Mouse (Mus musculus): ENCODE data around the gene Dcaf1. TPM values are rescaled to one million over a fixed set of nuclear protein-coding genes. Genes with fewer than 3 reads are reported as not detected.

Dcaf1 gene
- 8.6 and 11.6 TPM in 2 replicates for polyA plus RNA-seq (2015; fragmentation: Nextera tagmentation; extraction: Ambion mirVana)

- DNase-seq (ENCODE audit: low spot score), result peak; percentile 100
These were observed at the start of gene Dcaf1 for GRCm38 (mm10) chr9:106821618-106822380. Gene Dcaf1, plus strand, starts transcription at chr9:106821874.

GRCm38 (mm10) chr9:106776116-106776515, 45.6 kb upstream of the Dcaf1 start:
- DNase-seq (ENCODE audit: low spot score), result no peak

GRCm38 (mm10) chr9:106777423-106777822, 44.3 kb upstream of the Dcaf1 start:
- DNase-seq (ENCODE audit: low spot score), result no peak

- DNase-seq (ENCODE audit: low spot score), result no peak
These were observed 43.4 kb upstream of the Dcaf1 start for GRCm38 (mm10) chr9:106778319-106778718.

- no peak for DNase-seq (ENCODE audit: low spot score)
These were observed 41.6 kb upstream of the Dcaf1 start for GRCm38 (mm10) chr9:106780086-106780485.

- DNase-seq (ENCODE audit: low spot score), result no peak
These were observed 38.1 kb upstream of the Dcaf1 start for GRCm38 (mm10) chr9:106783554-106783953.

- DNase-seq (ENCODE audit: low spot score), result no peak
These were observed 36.5 kb upstream of the Dcaf1 start for GRCm38 (mm10) chr9:106785206-106785605.

GRCm38 (mm10) chr9:106787979-106788811, 33.5 kb upstream of the Dcaf1 start:
- peak; percentile 10 for DNase-seq (ENCODE audit: low spot score)

GRCm38 (mm10) chr9:106788812-106789321, 32.8 kb upstream of the Dcaf1 start, which contains the start of gene Rad54l2:
Gene Rad54l2, minus strand, starts transcription at chr9:106789194.
- DNase-seq (ENCODE audit: low spot score), result peak; percentile 81

GRCm38 (mm10) chr9:106789363-106789762, 32.3 kb upstream of the Dcaf1 start:
- DNase-seq (ENCODE audit: low spot score), result no peak

GRCm38 (mm10) chr9:106790831-106791230, 30.8 kb upstream of the Dcaf1 start:
- no peak for DNase-seq (ENCODE audit: low spot score)

- DNase-seq (ENCODE audit: low spot score), result no peak
These were observed 15.2 kb upstream of the Dcaf1 start for GRCm38 (mm10) chr9:106806503-106806902.

GRCm38 (mm10) chr9:106818191-106818590, 3.5 kb upstream of the Dcaf1 start:
- DNase-seq (ENCODE audit: low spot score), result no peak

GRCm38 (mm10) chr9:106819201-106819600, 2.5 kb upstream of the Dcaf1 start:
- DNase-seq (ENCODE audit: low spot score), result peak; percentile 53

GRCm38 (mm10) chr9:106821050-106821617, 540 bp upstream of the Dcaf1 start:
- peak; percentile 2 for DNase-seq (ENCODE audit: low spot score)

GRCm38 (mm10) chr9:106822381-106823104, 869 bp downstream of the Dcaf1 start:
- DNase-seq (ENCODE audit: low spot score), result peak; percentile 87

GRCm38 (mm10) chr9:106840569-106840968, 18.9 kb downstream of the Dcaf1 start:
- DNase-seq (ENCODE audit: low spot score), result peak; percentile 12

GRCm38 (mm10) chr9:106842800-106843199, 21.1 kb downstream of the Dcaf1 start:
- DNase-seq (ENCODE audit: low spot score), result no peak

GRCm38 (mm10) chr9:106856664-106857063, 35.0 kb downstream of the Dcaf1 start:
- DNase-seq (ENCODE audit: low spot score), result no peak

- no peak for DNase-seq (ENCODE audit: low spot score)
These were observed 36.4 kb downstream of the Dcaf1 start for GRCm38 (mm10) chr9:106858036-106858435.

GRCm38 (mm10) chr9:106874216-106874615, 52.5 kb downstream of the Dcaf1 start:
- DNase-seq (ENCODE audit: low spot score), result no peak

All from thymus, postnatal 0 days (tissue).